Mouse (Mus musculus): ENCODE results near the gene Hnrnpc.

DNA sequence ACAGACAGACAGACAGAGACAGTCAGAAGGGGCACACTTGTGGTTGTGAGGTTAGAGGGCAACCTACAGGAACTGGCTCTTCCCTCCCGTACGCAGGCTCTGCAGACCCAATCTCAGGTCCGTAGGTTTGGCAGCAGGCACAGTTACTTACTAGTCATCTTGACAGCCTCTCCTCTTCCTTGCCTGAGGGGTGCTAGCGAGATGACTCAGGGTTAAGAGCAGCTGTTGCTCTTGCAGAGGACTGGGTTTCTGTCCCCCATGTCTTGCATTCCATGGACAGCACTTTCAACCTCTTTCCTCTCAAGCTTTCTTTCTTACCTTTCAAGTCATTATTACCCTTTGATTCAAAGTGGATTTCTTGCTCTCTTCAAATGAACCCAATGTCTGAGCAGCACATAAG, 40.3 kb upstream of the Hnrnpc start:
- no peak for TF ChIP-seq POLR2A (IDR thresholded peaks at IDR 0.05; ENCODE audit: borderline replicate concordance, low read depth, low read length)
- TF ChIP-seq CTCF (IDR thresholded peaks at IDR 0.05; ENCODE audit: low read depth, low read length): no peak

All from bone marrow macrophage, adult 2 months (primary cell).